Mouse (Mus musculus): Measurements from ENCODE around the gene Arpc4. TPM values are rescaled to one million over a fixed set of nuclear protein-coding genes. Genes with fewer than 3 reads are reported as not detected.

The Arpc4 gene
- 243 to 268 TPM (median 249 TPM) in 4 replicates for total RNA-seq (2023)

GRCm38 (mm10) chr6:113377496-113378385 is at the start of gene Arpc4, which contains the start of gene Tada3:
Gene Arpc4 (plus strand): TSS chr6:113378115.
Gene Tada3 (minus strand): TSS chr6:113377883.

DNA sequence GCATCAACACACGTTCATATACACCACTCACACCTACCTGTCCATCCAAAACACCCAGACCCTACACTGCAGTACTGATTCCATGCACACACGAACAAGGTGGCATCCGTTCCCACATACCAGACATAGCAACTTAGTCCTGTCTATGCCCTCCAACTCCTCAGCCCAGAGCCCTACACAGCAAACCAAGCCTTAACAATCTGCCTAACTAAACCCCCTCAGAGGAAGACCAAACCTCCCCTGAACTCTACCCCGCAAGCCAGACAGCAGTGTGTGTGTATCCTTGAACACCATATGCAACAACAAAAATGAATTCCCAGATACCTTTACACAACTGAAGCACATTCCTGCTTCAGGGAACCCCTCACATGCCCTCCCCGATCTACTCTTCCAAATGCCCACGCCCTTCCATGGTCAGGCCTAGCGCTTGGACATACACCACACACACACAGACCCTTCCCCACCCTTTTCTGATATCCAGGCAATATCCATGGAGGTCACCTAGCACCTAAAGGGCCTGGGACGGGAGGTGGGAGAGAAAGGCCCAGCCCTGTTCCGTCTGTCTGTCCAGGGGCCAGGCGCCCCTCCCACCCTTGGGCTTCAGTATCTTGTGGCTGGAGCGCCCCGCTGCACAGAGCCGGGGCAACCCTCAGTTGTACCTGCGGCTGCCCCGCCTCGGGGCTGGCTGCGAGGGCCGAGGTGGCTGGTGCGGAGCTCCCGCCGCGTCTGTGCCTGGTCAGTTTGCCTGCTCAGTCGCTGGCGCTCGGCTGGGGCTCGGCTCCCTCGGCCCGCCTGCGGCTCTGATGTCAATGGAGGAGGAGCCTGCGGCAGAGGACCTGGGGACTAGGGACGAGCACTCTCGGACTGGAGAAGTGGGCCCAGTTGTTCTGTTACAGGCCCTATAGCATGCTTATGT is 34.5 kb upstream of the Arpc4 start, which contains the start of gene Camk1:
Camk1 (minus strand) TSS at position 808 of the 916 bp plus-strand sequence.

DNA sequence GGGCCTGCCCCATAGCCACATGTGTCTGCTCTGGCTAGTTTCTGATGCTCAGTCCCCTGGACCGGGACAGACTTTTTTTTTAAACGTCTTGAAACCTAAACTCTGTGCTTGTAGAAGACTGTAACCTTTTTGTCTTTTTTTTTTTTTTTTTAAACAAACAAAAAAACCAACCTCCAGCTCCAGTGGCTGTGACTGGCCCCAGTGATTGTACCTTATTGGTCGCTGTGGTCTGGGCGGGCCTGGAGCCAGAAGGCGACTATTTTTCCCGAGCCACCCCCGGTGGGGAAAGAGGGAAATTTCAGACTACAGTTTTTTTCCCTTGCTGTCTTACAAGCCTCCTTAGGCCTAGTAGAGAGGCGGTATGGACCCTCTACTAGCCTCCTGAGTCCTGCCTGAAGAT is 11.0 kb downstream of the Arpc4 start, which contains the start of gene Ttll3:
Ttll3 (plus strand) TSS at position 301 of the 400 bp plus-strand sequence.

DNA sequence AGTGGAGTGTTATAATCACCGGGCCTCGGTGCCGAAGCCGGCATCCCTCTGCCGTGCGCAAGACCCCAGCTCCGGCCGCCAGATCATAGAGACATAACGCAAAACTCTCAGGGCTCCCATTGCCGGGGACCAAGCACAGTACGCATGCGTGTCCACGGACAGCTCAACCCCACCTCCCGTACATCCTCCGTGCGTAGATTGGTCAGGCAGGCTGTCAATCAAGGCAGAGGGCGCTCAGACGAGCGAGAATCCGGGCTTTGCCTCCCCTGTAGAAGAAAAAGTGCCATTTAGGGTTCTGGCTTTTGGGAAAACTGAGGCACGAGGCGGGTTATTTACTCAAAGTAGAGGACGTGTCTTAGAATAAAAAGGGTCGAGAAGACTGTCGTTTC is 41.3 kb downstream of the Arpc4 start, which contains the start of gene Rpusd3:
Rpusd3 (minus strand) TSS at position 142 of the 389 bp plus-strand sequence.

DNA sequence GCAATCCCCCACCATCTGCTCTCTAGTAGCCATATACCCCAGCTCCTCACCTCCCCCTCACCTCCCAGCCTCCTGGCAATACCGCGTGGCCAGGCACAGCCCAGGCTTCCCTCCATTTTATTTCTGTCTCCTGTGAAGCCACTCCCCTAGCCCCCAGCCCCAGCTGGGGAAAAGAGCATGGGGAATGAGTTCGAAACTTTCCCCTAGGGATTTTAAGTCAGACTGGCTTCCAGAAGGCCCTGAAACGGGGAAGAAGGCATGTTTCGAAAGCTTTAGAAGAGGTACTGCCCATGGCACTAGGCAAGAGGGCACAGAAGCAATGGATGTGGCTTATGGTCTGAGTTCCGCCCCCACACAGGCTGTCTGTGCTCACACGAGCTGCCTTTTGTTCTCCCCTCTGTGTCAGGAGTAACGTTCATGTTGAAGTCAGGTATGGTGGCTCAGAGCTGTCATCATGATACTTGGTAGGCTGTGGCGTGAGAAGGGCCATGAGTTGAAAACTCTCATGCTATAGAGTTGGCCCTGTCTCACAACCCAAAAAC is 57.8 kb downstream of the Arpc4 start, which contains the start of gene Cidec:
Cidec (minus strand) TSS at position 97 of the 542 bp plus-strand sequence.

Other genes with a start within 250 kb of the Arpc4 start
- 0.54 to 2.4 TPM (median 0.97 TPM) in 4 replicates for gene Lhfpl4, start 182.7 kb upstream of the Arpc4 start, total RNA-seq (2023)
- 50.6 to 67.4 TPM (median 55.5 TPM) in 4 replicates for gene Mtmr14, start 140.3 kb upstream of the Arpc4 start, total RNA-seq (2023)
- 1.5 to 3.2 TPM (median 2.4 TPM) in 4 replicates for gene Cpne9, start 95.8 kb upstream of the Arpc4 start, total RNA-seq (2023)
- 66.6 to 68.3 TPM (median 67.0 TPM) in 4 replicates for gene Brpf1, start 71.0 kb upstream of the Arpc4 start, total RNA-seq (2023)
- 10.0 to 17.1 TPM (median 12.4 TPM) in 4 replicates for gene Ogg1, start 51.1 kb upstream of the Arpc4 start, total RNA-seq (2023)
- 0.89 to 1.4 TPM (median 1.2 TPM) in 3 of 4 replicates, not detected in the other for gene Camk1, start 34.1 kb upstream of the Arpc4 start, total RNA-seq (2023)
- gene Tada3, start 232 bp upstream of the Arpc4 start, total RNA-seq (2023) = 26.6 to 32.6 TPM (median 28.8 TPM) in 4 replicates
- gene Ttll3, start 11.1 kb downstream of the Arpc4 start, total RNA-seq (2023) = 32.4 to 41.0 TPM (median 37.4 TPM) in 4 replicates
- gene Rpusd3, start 41.2 kb downstream of the Arpc4 start, total RNA-seq (2023) = 10.5 to 20.9 TPM (median 13.6 TPM) in 4 replicates
- not detected in 4 replicates for gene Cidec, start 57.6 kb downstream of the Arpc4 start, total RNA-seq (2023)
- 16.2 to 23.5 TPM (median 20.8 TPM) in 4 replicates for gene Jagn1, start 64.5 kb downstream of the Arpc4 start, total RNA-seq (2023)
- not detected in 4 replicates for gene Il17re, start 80.4 kb downstream of the Arpc4 start, total RNA-seq (2023)
- gene Il17rc, start 93.3 kb downstream of the Arpc4 start, total RNA-seq (2023) = not detected in 4 replicates
- gene Creld1, start 105.2 kb downstream of the Arpc4 start, total RNA-seq (2023) = 15.5 to 21.0 TPM (median 16.6 TPM) in 4 replicates
- gene Prrt3, start 123.8 kb downstream of the Arpc4 start, total RNA-seq (2023) = 0.33 to 0.53 TPM (median 0.41 TPM) in 4 replicates
- gene Emc3, start 153.5 kb downstream of the Arpc4 start, total RNA-seq (2023) = 78.1 to 83.8 TPM (median 81.8 TPM) in 4 replicates
- 1.5 to 3.8 TPM (median 2.6 TPM) in 4 replicates for gene Fancd2, start 153.6 kb downstream of the Arpc4 start, total RNA-seq (2023)
- not detected in 4 replicates for gene Fancd2os, start 222.6 kb downstream of the Arpc4 start, total RNA-seq (2023)
- 109 to 116 TPM (median 111 TPM) in 4 replicates for gene Brk1, start 226.7 kb downstream of the Arpc4 start, total RNA-seq (2023)
- gene Vhl, start 245.8 kb downstream of the Arpc4 start, total RNA-seq (2023) = 26.1 to 34.3 TPM (median 32.7 TPM) in 4 replicates